Mouse (Mus musculus) erythroblast, embryonic 14.5 days (primary cell): ENCODE results near the gene Rps6ka5.

Source experiments
- GATA1 ChIP-seq: IDR thresholded peaks from 2 replicates; pipeline ENCODE4 v1.6.1; 2012; ENCODE audit warnings: low read length, inconsistent platforms, mixed read lengths
- TAL1 ChIP-seq: IDR thresholded peaks from 3 replicates; pipeline ENCODE4 v1.6.1; 2012; ENCODE audit warnings: low read length, inconsistent platforms, mixed read lengths

- TF ChIP-seq GATA1 (no peak), TAL1 (no peak)
Measured at GRCm38 (mm10) chr12:100665294-100665693, 61.5 kb downstream of the Rps6ka5 start.
